Mouse (Mus musculus): ENCODE measurements around the gene Rrp36.

The Rrp36 gene

GRCm38 (mm10) chr17:46647279-46647678 lies 26.9 kb downstream of the Rrp36 start:
- no peak for DNase-seq (ENCODE audit: low read depth, low spot score)

- DNase-seq (ENCODE audit: low read depth, low spot score): no peak
Measured at GRCm38 (mm10) chr17:46646322-46646662, 27.9 kb downstream of the Rrp36 start.

GRCm38 (mm10) chr17:46645561-46646321 lies 28.4 kb downstream of the Rrp36 start, which contains the start of the genes Klc4 and Mrpl2:
TSS of gene Klc4 (minus strand) at chr17:46646022.
TSS of gene Mrpl2 (plus strand) at chr17:46646229.
- peak; percentile 100 for DNase-seq (ENCODE audit: low read depth, low spot score)

GRCm38 (mm10) chr17:46644916-46645475 lies 29.2 kb downstream of the Rrp36 start:
- no peak for DNase-seq (ENCODE audit: low read depth, low spot score)

- no peak for DNase-seq (ENCODE audit: low read depth, low spot score)
Measured at GRCm38 (mm10) chr17:46644152-46644805, 29.9 kb downstream of the Rrp36 start.

- no peak for DNase-seq (ENCODE audit: low read depth, low spot score)
Measured at GRCm38 (mm10) chr17:46642060-46642459, 32.1 kb downstream of the Rrp36 start.

- DNase-seq (ENCODE audit: low read depth, low spot score): no peak
Measured at GRCm38 (mm10) chr17:46639929-46640328, 34.2 kb downstream of the Rrp36 start.

GRCm38 (mm10) chr17:46636831-46637523 lies 37.2 kb downstream of the Rrp36 start:
- peak; percentile 59 for DNase-seq (ENCODE audit: low read depth, low spot score)

- DNase-seq (ENCODE audit: low read depth, low spot score): no peak
Measured at GRCm38 (mm10) chr17:46629685-46630441, 44.3 kb downstream of the Rrp36 start.

- no peak for DNase-seq (ENCODE audit: low read depth, low spot score)
Measured at GRCm38 (mm10) chr17:46628791-46629684, 45.1 kb downstream of the Rrp36 start, which contains the start of gene Ptk7. TSS of gene Ptk7 (minus strand) at chr17:46629504.

GRCm38 (mm10) chr17:46628471-46628790 lies 45.7 kb downstream of the Rrp36 start:
- DNase-seq (ENCODE audit: low read depth, low spot score): no peak

GRCm38 (mm10) chr17:46627409-46627808 lies 46.7 kb downstream of the Rrp36 start:
- DNase-seq (ENCODE audit: low read depth, low spot score): no peak

GRCm38 (mm10) chr17:46624598-46624997 lies 49.6 kb downstream of the Rrp36 start:
- DNase-seq (ENCODE audit: low read depth, low spot score): no peak

GRCm38 (mm10) chr17:46623819-46624557 lies 50.2 kb downstream of the Rrp36 start:
- no peak for DNase-seq (ENCODE audit: low read depth, low spot score)

- DNase-seq (ENCODE audit: low read depth, low spot score): no peak
Measured at GRCm38 (mm10) chr17:46622269-46622668, 51.9 kb downstream of the Rrp36 start.

GRCm38 (mm10) chr17:46621324-46621723 lies 52.8 kb downstream of the Rrp36 start:
- DNase-seq (ENCODE audit: low read depth, low spot score): no peak

GRCm38 (mm10) chr17:46619683-46620357 lies 54.3 kb downstream of the Rrp36 start:
- DNase-seq (ENCODE audit: low read depth, low spot score): no peak

GRCm38 (mm10) chr17:46618769-46619682 lies 55.1 kb downstream of the Rrp36 start:
- no peak for DNase-seq (ENCODE audit: low read depth, low spot score)

Measured in A20 (cell line).